Mouse (Mus musculus): ENCODE measurements at regions not wholly inside any gene's neighbourhood (a gene's known extent, or its start where the extent isn't known, plus 50 kb on each side); places are given as distances from the start of the nearest gene placed in this dataset.

DNA sequence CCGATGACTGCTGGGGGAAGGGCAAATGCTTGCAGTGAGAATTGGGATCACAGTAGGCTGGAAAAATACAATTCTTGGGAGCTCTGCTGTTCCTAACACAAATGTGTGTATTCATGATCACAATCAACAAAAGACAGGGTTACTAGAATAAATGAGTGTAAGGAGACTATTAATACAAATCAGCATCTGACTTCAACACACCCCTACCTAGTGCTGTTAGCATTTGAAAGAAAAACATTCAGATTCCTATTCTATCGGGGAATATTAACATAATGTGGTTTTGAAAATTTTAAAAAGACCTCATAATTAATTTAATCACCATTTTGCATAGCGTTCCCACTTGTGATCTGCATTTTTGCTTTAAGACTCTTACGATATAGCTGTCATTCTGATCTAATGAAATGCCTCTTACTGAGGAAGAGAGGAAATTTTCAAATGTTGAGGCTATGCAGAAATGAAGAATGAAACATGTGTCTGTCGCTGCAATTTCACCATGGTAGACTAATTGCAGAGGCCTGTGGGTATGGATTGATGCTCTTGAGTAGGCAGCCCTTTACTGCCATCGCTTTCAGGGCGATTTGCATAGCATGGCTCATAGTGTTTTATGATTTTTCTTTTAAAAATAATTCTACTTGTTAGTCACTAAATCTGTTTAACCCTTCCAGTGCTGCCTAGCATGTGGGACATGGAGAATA, 410.8 kb downstream of the Hsfy2 start:
- Histone ChIP-seq H3K4me1 (ENCODE audit: control insufficient read depth, insufficient read depth, low read length) (no peaks in the 10 kb centered on the region), H3K4me3 (ENCODE audit: insufficient read depth, low read depth, low read length) (no peak overlapping the region), H3K27ac (ENCODE audit: insufficient read depth, low read depth, low read length) (no peak overlapping the region)
- no peak for TF ChIP-seq CTCF (IDR thresholded peaks at IDR 0.05; ENCODE audit: insufficient read depth, low read depth, low read length)
- no peak for TF ChIP-seq POLR2A (IDR thresholded peaks at IDR 0.05; ENCODE audit: insufficient read depth, low read depth, low read length)
- 81% methylated on average over 7 of the region's 7 CpGs for WGBS

DNA sequence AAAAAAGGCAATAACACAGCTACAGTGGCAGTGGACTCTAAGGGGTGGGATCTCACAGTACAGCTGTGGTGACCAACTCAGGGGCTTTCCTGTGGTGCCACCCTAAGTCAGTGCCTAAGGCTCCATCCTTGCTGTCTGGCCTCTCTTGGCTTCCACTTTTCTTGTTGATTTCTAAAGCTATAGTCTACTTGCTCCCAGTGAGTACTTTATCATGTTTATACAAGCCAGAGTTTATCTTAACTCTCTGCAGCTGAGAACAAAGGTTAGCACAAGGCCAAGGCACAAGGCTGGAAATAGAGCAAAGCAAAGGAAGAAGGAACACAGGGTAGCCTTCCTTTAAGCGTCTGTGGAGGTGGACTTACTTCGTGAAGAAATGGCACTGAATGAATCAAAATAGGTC, 417.5 kb downstream of the Hsfy2 start:
- H3K4me3 ChIP-seq (ENCODE audit: insufficient read depth, low read depth, low read length) = no peak overlapping the region
- TF ChIP-seq CTCF (IDR thresholded peaks at IDR 0.05; ENCODE audit: insufficient read depth, low read depth, low read length) = no peak
- no peak for TF ChIP-seq POLR2A (IDR thresholded peaks at IDR 0.05; ENCODE audit: insufficient read depth, low read depth, low read length)
- H3K27ac ChIP-seq (ENCODE audit: insufficient read depth, low read depth, low read length) = no peak overlapping the region
- 84% methylated on average over 2 of the region's 2 CpGs for WGBS
- H3K4me1 ChIP-seq (ENCODE audit: control insufficient read depth, insufficient read depth, low read length) = no peaks in the 10 kb centered on the region

DNA sequence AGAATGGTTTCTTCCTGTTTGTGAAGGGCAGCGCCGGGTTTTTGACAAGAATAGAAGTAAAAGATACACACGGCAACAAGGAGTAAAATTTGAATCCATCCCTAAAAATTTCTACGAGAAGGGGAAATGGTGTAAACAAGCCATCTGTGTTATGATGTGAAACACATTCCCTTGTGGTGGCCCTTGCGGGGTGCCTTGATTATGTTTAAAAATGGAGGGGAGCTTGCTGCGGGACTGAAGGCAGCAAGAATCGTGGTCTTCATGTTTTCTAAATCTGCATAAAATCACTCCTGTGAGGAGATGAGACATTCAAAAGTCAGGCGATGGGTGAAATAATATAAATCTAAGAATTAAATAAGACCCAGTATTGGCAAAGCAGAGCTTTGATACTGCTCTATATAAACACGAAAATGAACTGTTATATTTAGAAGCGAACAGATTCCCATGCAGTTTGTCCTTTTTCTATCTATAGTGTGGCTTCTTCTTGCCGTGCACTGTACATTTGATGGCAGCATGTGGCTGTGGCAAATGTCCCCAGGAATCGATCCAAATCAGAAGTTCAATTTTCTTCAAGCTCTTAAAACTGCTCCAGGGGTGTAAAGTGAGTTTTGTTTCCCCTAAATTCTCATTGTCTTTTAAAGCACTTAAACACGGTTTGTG, 426.4 kb downstream of the Hsfy2 start:
- H3K27ac ChIP-seq (ENCODE audit: insufficient read depth, low read depth, low read length) = no peak overlapping the region
- TF ChIP-seq CTCF (IDR thresholded peaks at IDR 0.05; ENCODE audit: insufficient read depth, low read depth, low read length) (no peak), POLR2A (IDR thresholded peaks at IDR 0.05; ENCODE audit: insufficient read depth, low read depth, low read length) (no peak)
- 85% methylated on average over 13 of the region's 13 CpGs for WGBS
- H3K4me3 ChIP-seq (ENCODE audit: insufficient read depth, low read depth, low read length) = no peak overlapping the region
- no peaks in the 10 kb centered on the region for H3K4me1 ChIP-seq (ENCODE audit: control insufficient read depth, insufficient read depth, low read length)

DNA sequence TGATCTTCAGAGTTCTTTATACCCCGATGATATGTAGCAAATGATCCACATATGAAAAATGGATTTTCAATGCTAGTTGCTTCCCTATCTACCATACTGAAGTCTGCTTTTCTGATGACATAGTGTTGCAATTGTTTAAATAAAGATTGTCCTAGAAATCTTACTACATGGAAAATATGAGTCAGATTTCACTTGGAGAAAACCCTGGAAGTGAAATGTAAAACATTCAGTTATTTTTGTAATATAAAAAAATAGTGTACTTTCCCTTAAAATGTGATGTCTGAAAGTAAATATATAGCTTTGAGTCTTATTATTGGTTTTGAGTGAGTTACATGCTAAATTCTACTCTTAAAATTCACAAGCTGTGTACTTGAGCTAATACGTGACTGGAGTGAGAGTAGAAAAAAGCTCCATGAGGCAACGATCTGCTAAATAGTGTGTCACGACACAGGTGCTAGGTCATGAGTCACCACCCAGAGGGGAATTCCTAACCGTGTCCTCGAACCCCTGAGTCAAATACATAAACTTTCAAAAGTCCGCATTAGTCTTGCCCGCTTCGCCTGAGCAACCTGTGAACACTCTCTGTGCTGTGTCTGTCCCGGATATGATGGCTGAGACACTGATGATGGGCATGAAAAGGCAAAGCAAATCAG, 430.5 kb downstream of the Hsfy2 start:
- WGBS = 86% methylated on average over 10 of the region's 10 CpGs
- no peak overlapping the region for H3K4me3 ChIP-seq (ENCODE audit: insufficient read depth, low read depth, low read length)
- no peaks in the 10 kb centered on the region for H3K4me1 ChIP-seq (ENCODE audit: control insufficient read depth, insufficient read depth, low read length)
- no peak overlapping the region for H3K27ac ChIP-seq (ENCODE audit: insufficient read depth, low read depth, low read length)
- TF ChIP-seq POLR2A (IDR thresholded peaks at IDR 0.05; ENCODE audit: insufficient read depth, low read depth, low read length) = no peak
- TF ChIP-seq CTCF (IDR thresholded peaks at IDR 0.05; ENCODE audit: insufficient read depth, low read depth, low read length) = no peak

DNA sequence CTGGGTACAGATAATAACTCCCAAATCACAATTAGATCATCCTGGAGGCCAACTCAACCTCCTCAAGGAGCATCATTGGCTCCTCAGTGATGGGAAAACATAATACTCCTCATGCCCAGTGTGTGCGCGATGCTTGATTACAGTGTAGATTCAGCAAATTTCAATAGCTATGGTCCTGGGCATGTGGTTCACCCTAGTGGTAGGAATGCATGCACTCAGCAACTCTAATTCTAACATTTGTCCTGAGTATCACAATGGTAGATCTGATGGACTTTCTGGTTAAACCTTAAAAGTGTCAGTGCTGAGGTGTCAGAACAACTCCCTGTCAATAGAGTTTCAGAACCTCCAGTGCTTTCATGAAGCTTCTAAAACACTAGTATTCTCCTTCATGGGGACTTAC, 442.0 kb downstream of the Hsfy2 start:
- Histone ChIP-seq H3K4me3 (ENCODE audit: insufficient read depth, low read depth, low read length) (no peak overlapping the region), H3K4me1 (ENCODE audit: control insufficient read depth, insufficient read depth, low read length) (no peaks in the 10 kb centered on the region), H3K27ac (ENCODE audit: insufficient read depth, low read depth, low read length) (no peak overlapping the region)
- no peak for TF ChIP-seq CTCF (IDR thresholded peaks at IDR 0.05; ENCODE audit: insufficient read depth, low read depth, low read length)
- TF ChIP-seq POLR2A (IDR thresholded peaks at IDR 0.05; ENCODE audit: insufficient read depth, low read depth, low read length) = no peak
- 95% methylated on average over 2 of the region's 2 CpGs for WGBS

DNA sequence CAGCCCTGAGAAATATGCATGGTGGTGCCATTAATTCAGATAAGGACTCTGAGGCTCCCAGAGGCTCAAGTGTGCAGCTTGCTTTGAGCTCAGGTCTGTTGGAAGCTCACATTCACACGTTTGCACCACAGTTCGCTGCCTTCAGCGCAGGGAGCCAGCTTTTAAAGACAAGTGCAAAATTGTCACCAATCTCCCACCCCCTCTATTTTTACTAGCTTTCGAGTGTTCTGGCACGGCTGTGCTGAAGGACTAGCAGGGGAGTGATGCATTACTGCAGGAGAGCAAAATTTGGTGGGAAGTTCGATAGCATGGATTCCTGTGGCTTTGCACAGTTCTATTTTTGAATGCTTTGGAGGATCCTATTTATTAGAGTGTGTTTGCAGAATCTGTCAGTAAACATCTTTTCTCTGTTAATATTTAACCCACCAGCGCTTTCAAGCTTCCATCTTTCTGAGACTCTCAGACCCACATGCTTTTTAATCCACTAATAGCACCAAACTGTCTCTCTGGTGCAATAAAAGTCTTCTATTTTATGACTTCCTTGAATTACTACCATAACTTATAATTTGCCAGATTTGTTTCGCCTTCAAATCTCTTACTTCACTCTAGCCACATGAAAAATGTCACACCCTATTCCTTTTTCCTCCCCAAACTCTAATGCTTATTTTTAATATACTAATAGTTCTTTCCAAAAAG, 453.6 kb downstream of the Hsfy2 start:
- no peak overlapping the region for H3K4me3 ChIP-seq (ENCODE audit: insufficient read depth, low read depth, low read length)
- 60% methylated on average over 8 of the region's 8 CpGs for WGBS

DNA sequence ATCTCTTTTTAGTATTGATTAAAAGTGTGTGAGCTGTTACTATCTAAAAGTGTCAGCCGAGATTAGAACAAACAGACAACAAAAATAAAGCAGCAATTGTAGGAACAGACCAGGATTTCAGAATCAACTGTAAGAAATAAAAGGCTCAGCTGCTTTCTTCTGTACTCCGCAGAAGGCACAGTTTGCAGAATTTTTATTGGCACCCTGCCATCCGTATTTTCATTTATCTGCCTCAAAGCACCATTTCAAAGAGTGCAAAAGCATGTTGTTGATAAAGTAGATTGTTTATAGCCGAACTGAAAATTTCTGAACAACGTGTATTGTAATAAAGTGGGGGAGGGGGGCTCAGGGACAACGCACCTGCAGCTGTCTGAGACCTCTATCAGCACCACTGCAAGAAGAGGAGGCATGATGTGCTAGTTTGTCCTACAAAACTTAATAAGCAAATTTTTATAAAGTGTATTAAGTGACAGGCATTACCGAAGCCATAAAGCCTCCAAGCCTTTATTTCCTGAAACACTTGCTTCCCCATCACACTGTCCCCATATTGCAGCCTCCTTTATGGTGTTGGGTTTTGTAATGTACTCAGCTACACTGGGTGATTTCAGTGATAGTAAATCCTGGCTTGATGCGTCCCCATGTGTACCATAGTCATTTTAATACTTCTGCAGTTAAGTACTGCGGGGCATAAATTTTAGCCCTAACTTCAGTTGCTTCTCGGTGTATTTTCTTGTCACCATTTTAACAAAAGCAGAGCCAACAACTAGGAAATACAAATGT, 457.8 kb downstream of the Hsfy2 start:
- no peaks in the 10 kb centered on the region for H3K4me1 ChIP-seq (ENCODE audit: control insufficient read depth, insufficient read depth, low read length)
- WGBS = 57% methylated on average over 10 of the region's 10 CpGs
- TF ChIP-seq POLR2A (IDR thresholded peaks at IDR 0.05; ENCODE audit: insufficient read depth, low read depth, low read length) (no peak), CTCF (IDR thresholded peaks at IDR 0.05; ENCODE audit: insufficient read depth, low read depth, low read length) (no peak)
- no peak overlapping the region for H3K4me3 ChIP-seq (ENCODE audit: insufficient read depth, low read depth, low read length)
- H3K27ac ChIP-seq (ENCODE audit: insufficient read depth, low read depth, low read length) = no peak overlapping the region

More for the DNA sequence above, 453.6 kb downstream of the Hsfy2 start:
- H3K27ac ChIP-seq (ENCODE audit: insufficient read depth, low read depth, low read length) = no peak overlapping the region
- TF ChIP-seq CTCF (IDR thresholded peaks at IDR 0.05; ENCODE audit: insufficient read depth, low read depth, low read length) = no peak
- TF ChIP-seq POLR2A (IDR thresholded peaks at IDR 0.05; ENCODE audit: insufficient read depth, low read depth, low read length) = no peak
- no peaks in the 10 kb centered on the region for H3K4me1 ChIP-seq (ENCODE audit: control insufficient read depth, insufficient read depth, low read length)

DNA sequence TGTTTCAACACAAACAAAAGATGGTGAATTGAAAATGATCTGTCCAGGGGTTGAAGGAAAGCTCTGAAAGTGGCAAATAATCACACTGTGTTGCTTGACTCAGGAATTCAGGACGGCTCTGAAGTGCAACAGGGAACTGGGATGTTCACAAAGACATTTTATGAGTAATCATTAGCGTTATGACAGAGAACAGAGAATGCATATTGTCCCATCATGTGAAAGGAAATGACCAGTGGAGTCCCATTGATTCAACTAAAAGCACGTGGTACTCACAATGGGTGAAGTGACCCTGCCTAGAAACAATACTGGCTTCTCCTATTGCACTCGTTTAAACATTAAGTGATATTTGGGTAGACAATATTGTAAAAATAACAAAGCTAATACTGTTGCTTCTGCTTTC, 466.1 kb downstream of the Hsfy2 start:
- no peak overlapping the region for H3K4me3 ChIP-seq (ENCODE audit: insufficient read depth, low read depth, low read length)
- no peak for TF ChIP-seq POLR2A (IDR thresholded peaks at IDR 0.05; ENCODE audit: insufficient read depth, low read depth, low read length)
- TF ChIP-seq CTCF (IDR thresholded peaks at IDR 0.05; ENCODE audit: insufficient read depth, low read depth, low read length) = no peak
- 52% methylated on average over 4 of the region's 4 CpGs for WGBS

More for the DNA sequence above, 466.1 kb downstream of the Hsfy2 start:
- no peak overlapping the region for H3K27ac ChIP-seq (ENCODE audit: insufficient read depth, low read depth, low read length)
- no peaks in the 10 kb centered on the region for H3K4me1 ChIP-seq (ENCODE audit: control insufficient read depth, insufficient read depth, low read length)
